ENCODE assay signal across 14 mouse cellular contexts in genomic region chr2:127937079-127937478, GRCm38 (mm10).
A peak's percentile ranks its signal among the peaks of the same experiment; 100 is the strongest.
DNase-seq lines count a peak whose midpoint lies in the region; ATAC-seq and TF ChIP-seq lines count a peak whose summit lies in the region.
"Had no signal": no experiment of that assay in that cellular context is flagged by ENCODE, and none has a peak within 500 bp of the region (broad histone marks: within the 10 kb centered on the region; RNA-seq: fewer than 3 reads in every experiment).

No protein-coding gene starts in this region.

- no peaks in the 10 kb centered on the region for H3K36me3 ChIP-seq in limb, embryonic 10.5 days
- H3K36me3 ChIP-seq in hindbrain, embryonic 12.5 days = no peaks in the 10 kb centered on the region
- H3K36me3 ChIP-seq: forebrain, embryonic 10.5 days; neural tube, embryonic 12.5 days; stomach, embryonic 15.5 days had no signal

- no peaks in the 10 kb centered on the region for H3K4me1 ChIP-seq in lung, adult 2 months (ENCODE audit: control insufficient read depth, insufficient read depth, low read length)
- H3K4me1 ChIP-seq in limb, embryonic 10.5 days = peaks cover 1% of the 10 kb centered on the region; the same call in 1 of the 2 replicates
- no peaks in the 10 kb centered on the region for H3K4me1 ChIP-seq in hindbrain, embryonic 12.5 days
- H3K4me1 ChIP-seq: neural tube, embryonic 12.5 days; stomach, embryonic 15.5 days had no signal

- TF ChIP-seq POLR2A in lung, adult 2 months (IDR thresholded peaks at IDR 0.05; ENCODE audit: borderline replicate concordance, extremely low read depth, low read depth, low read length) = no peak

- no peak overlapping the region for H3K27ac ChIP-seq in gastrocnemius, adult 2 months
- no peak overlapping the region for H3K27ac ChIP-seq in limb, embryonic 10.5 days
- no peak overlapping the region for H3K27ac ChIP-seq in hindbrain, embryonic 12.5 days
- H3K27ac ChIP-seq: forebrain, embryonic 10.5 days; neural tube, embryonic 12.5 days; stomach, embryonic 15.5 days had no signal

- peak; percentile 20; the same call in 1 of the 2 replicates for TF ChIP-seq CTCF in gastrocnemius, adult 2 months (IDR thresholded peaks at IDR 0.05)
- TF ChIP-seq CTCF in lung, adult 2 months (IDR thresholded peaks at IDR 0.05; ENCODE audit: insufficient read depth, low read length) = peak; percentile 18; the same call in 1 of the 2 replicates

- intact Hi-C loops in gastrocnemius, adult 2 months (cut with DNase I) = no loop called here
- intact Hi-C loops in gastrocnemius, postnatal 14 days (cut with DNase I; ENCODE audit: low total_unique reads) = no loop called here

- no peak for ATAC-seq in hindbrain, embryonic 12.5 days (ENCODE audit: low FRiP score)

- no peak overlapping the region for H3K9ac ChIP-seq in hindbrain, embryonic 12.5 days
- H3K9ac ChIP-seq: neural tube, embryonic 12.5 days; stomach, embryonic 15.5 days had no signal

- no peak overlapping the region for H3K4me3 ChIP-seq in gastrocnemius, adult 2 months
- H3K4me3 ChIP-seq in lung, adult 2 months (replicated peaks; ENCODE audit: extremely low read depth, low read depth, low read length) = no peak overlapping the region
- H3K4me3 ChIP-seq in limb, embryonic 10.5 days = no peak overlapping the region
- H3K4me3 ChIP-seq in hindbrain, embryonic 12.5 days = no peak overlapping the region
- H3K4me3 ChIP-seq: forebrain, embryonic 10.5 days; neural tube, embryonic 12.5 days; stomach, embryonic 15.5 days had no signal

- DNase-seq in gastrocnemius, adult 2 months = no peak
- DNase-seq in gastrocnemius, postnatal 14 days = no peak
- DNase-seq in lung, adult 2 months = no peak
- DNase-seq in lung, postnatal 4 days = no peak
- peak; percentile 15 for DNase-seq in ES-CJ7 (ENCODE audit: low read depth, low spot score)
- DNase-seq in limb, embryonic 10.5 days (ENCODE audit: low spot score) = peak; percentile 39
- no peak for DNase-seq in layer of hippocampus, postnatal 36 days
- DNase-seq: gastrocnemius, postnatal 10 days; kidney, adult 18-20 months; right cerebral cortex, postnatal 14 days had no signal

- no peak overlapping the region for H3K4me2 ChIP-seq in hindbrain, embryonic 12.5 days (replicated peaks)
- H3K4me2 ChIP-seq: neural tube, embryonic 12.5 days; stomach, embryonic 15.5 days had no signal

- H3K9me3 ChIP-seq in limb, embryonic 10.5 days (replicated peaks) = no peaks in the 10 kb centered on the region
- H3K9me3 ChIP-seq in hindbrain, embryonic 12.5 days (replicated peaks) = no peaks in the 10 kb centered on the region
- H3K9me3 ChIP-seq: forebrain, embryonic 10.5 days; neural tube, embryonic 12.5 days; stomach, embryonic 15.5 days had no signal

- no peaks in the 10 kb centered on the region for H3K27me3 ChIP-seq in limb, embryonic 10.5 days (ENCODE audit: low read depth, poor library complexity, severe bottlenecking)
- no peaks in the 10 kb centered on the region for H3K27me3 ChIP-seq in hindbrain, embryonic 12.5 days
- H3K27me3 ChIP-seq: neural tube, embryonic 12.5 days; stomach, embryonic 15.5 days had no signal

- 80% methylated on average over 3 of the region's 3 CpGs for WGBS in lung, adult 2 months
- 88% methylated on average over 3 of the region's 3 CpGs for WGBS in limb, embryonic 10.5 days
- 90% methylated on average over 3 of the region's 3 CpGs for WGBS in hindbrain, embryonic 12.5 days

Comparison
In these comparisons a context has a peak if more than half of its experiments do, and no peak if none do; other contexts are left out.
1. DNase-seq: peak in ES-CJ7 (single experiment) and limb, embryonic 10.5 days (single experiment); none in gastrocnemius, adult 2 months (single experiment), gastrocnemius, postnatal 14 days (single experiment), lung, adult 2 months (single experiment), lung, postnatal 4 days (0 of 2) and layer of hippocampus, postnatal 36 days (0 of 2).